Mouse (Mus musculus) erythroid progenitor cell, adult 5-6 weeks (primary cell): ENCODE results near the gene D630039A03Rik. TPM values are rescaled to one million over a fixed set of nuclear protein-coding genes. Genes with fewer than 3 reads are reported as not detected.

Source experiments
- total RNA-seq, 2 experiments: library from RNA; stranded (forward) in 1 of 2; stranded (reverse) in 1 of 2; fragments of 150-400 nt in 1 of 2; fragments of 186-747, 209-891 nt in 1 of 2; gene quantifications; 2 replicates each; pipeline versions ENCODE4 v1.2.3 to v1.2.4; 2015 to 2017; ENCODE audit warnings: low replicate concordance in 2 of 2

The D630039A03Rik gene
- total RNA-seq, 2 experiments from 2014 or later, result not detected

Other genes starting within 250 kb of the D630039A03Rik start
- not detected in 2 replicates for gene Akap2, start 198.6 kb downstream of the D630039A03Rik start, total RNA-seq (2015; ENCODE audit: low replicate concordance)
- gene Akap2, start 198.6 kb downstream of the D630039A03Rik start, total RNA-seq (2017; ENCODE audit: low replicate concordance), result 0.90 TPM in 1 of 2 replicates, not detected in the other
- gene Txn1, start 40.1 kb upstream of the D630039A03Rik start, total RNA-seq (2015; ENCODE audit: low replicate concordance), result 220 and 242 TPM in 2 replicates
- 87.3 and 98.4 TPM in 2 replicates for gene Txn1, start 40.1 kb upstream of the D630039A03Rik start, total RNA-seq (2017; ENCODE audit: low replicate concordance)
- gene Txndc8, start 92.8 kb upstream of the D630039A03Rik start, total RNA-seq (2015; ENCODE audit: low replicate concordance), result not detected in 2 replicates
- not detected in 2 replicates for gene Txndc8, start 92.8 kb upstream of the D630039A03Rik start, total RNA-seq (2017; ENCODE audit: low replicate concordance)